Mouse (Mus musculus) lung, adult 2 months (tissue): ENCODE results near the gene Sh3glb1.

ENCODE experiments used
- CTCF ChIP-seq: fragments of 200-500 bp; IDR thresholded peaks from 2 replicates; pipeline ENCODE4 v1.5.1; 2011; ENCODE audit warnings: mild to moderate bottlenecking, low read length, control low read depth; ENCODE audit not compliant: insufficient read depth
- POLR2A ChIP-seq: fragments of 200-500 bp; IDR thresholded peaks from 2 replicates; pipeline ENCODE4 v1.6.1; 2011; ENCODE audit warnings: low read depth, mild to moderate bottlenecking, control low read depth, low read length, borderline replicate concordance; ENCODE audit errors: extremely low read depth

- TF ChIP-seq POLR2A (no peak), CTCF (no peak)
These were observed 56.6 kb downstream of the Sh3glb1 start for GRCm38 (mm10) chr3:144663415-144664093.
